Mouse (Mus musculus) cerebellum, postnatal 4 days (tissue): Measurements from ENCODE around the gene Rpa1.
"Not testable (repeated sequence)": the region's sequence is repeated elsewhere in the genome, so short reads cannot be mapped to it uniquely, and the experiment has no call there.

Experiments used
- DNase-seq, 2 experiments: peaks; one replicate each; pipeline ENCODE4 v3.0.0; 2022; ENCODE audit warnings: low spot score in 2 of 2, mixed read lengths in 1 of 2

Gene Rpa1

GRCm38 (mm10) chr11:75286868-75287267, 61.3 kb downstream of the Rpa1 start:
- no peak for DNase-seq

GRCm38 (mm10) chr11:75285893-75286467, 62.1 kb downstream of the Rpa1 start:
- DNase-seq: no peak

- DNase-seq: not testable (repeated sequence)
These were observed 64.3 kb downstream of the Rpa1 start for GRCm38 (mm10) chr11:75283784-75284183.

- no peak for DNase-seq
These were observed 65.5 kb downstream of the Rpa1 start for GRCm38 (mm10) chr11:75282496-75283120.

- DNase-seq: no peak
These were observed 66.5 kb downstream of the Rpa1 start for GRCm38 (mm10) chr11:75281380-75282256.

GRCm38 (mm10) chr11:75280435-75281001, 67.6 kb downstream of the Rpa1 start:
- DNase-seq: no peak

GRCm38 (mm10) chr11:75280066-75280410, 68.1 kb downstream of the Rpa1 start:
- DNase-seq: no peak

- DNase-seq: no peak
These were observed 68.6 kb downstream of the Rpa1 start for GRCm38 (mm10) chr11:75279342-75280065.

- no peak for DNase-seq
These were observed 69.1 kb downstream of the Rpa1 start for GRCm38 (mm10) chr11:75279013-75279341.

- DNase-seq: no peak
These were observed 70.0 kb downstream of the Rpa1 start for GRCm38 (mm10) chr11:75278115-75278514.

GRCm38 (mm10) chr11:75275035-75275434, 73.1 kb downstream of the Rpa1 start:
- no peak for DNase-seq

GRCm38 (mm10) chr11:75273466-75273865, 74.7 kb downstream of the Rpa1 start:
- no peak for DNase-seq

GRCm38 (mm10) chr11:75270985-75271434, 77.1 kb downstream of the Rpa1 start:
- peak in 1 of 2 experiments; percentile 60 for DNase-seq

- no peak for DNase-seq
These were observed 77.7 kb downstream of the Rpa1 start for GRCm38 (mm10) chr11:75270276-75270984.

- no peak for DNase-seq
These were observed 78.9 kb downstream of the Rpa1 start for GRCm38 (mm10) chr11:75269213-75269612.

GRCm38 (mm10) chr11:75268492-75268891, 79.6 kb downstream of the Rpa1 start:
- DNase-seq: no peak

GRCm38 (mm10) chr11:75267826-75268281, 80.3 kb downstream of the Rpa1 start:
- no peak for DNase-seq

- DNase-seq: no peak
These were observed 82.6 kb downstream of the Rpa1 start for GRCm38 (mm10) chr11:75265545-75265944.

- DNase-seq: no peak
These were observed 83.6 kb downstream of the Rpa1 start for GRCm38 (mm10) chr11:75264550-75264949.

GRCm38 (mm10) chr11:75263964-75264312, 84.2 kb downstream of the Rpa1 start:
- DNase-seq: no peak

GRCm38 (mm10) chr11:75263274-75263963, 84.7 kb downstream of the Rpa1 start:
- no peak for DNase-seq
